Mouse (Mus musculus) thymus, postnatal 4 days (tissue): ENCODE measurements at regions not wholly inside any gene's neighbourhood (a gene's known extent, or its start where the extent isn't known, plus 50 kb on each side); places are given as distances from the start of the nearest gene placed in this dataset.
"Not testable (repeated sequence)": the region's sequence is repeated elsewhere in the genome, so short reads cannot be mapped to it uniquely, and the experiment has no call there.

Source experiments
- DNase-seq: peaks from one replicate; pipeline ENCODE4 v3.0.0; 2021

GRCm38 (mm10) chr13:20039590-20039989 is 50.8 kb upstream of the Elmo1 start:
- no peak for DNase-seq

DNA sequence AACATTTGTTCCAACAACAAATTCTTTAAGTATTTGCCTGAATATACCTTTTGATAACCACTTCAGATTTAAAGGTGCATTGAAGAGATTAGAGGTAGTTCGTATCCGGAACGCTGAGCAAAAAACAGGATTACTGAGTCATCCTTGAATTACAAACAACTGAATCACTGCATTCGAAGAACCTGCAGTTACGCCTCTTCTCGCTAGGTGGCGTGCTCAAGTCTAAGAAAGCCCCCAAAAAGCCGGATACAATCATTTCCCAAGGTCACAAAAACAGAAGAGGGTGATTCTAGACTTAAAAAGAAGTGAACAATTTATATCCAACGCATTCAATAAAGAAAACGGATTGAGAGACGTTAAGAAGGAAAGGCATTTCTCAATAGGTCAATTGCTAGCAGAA is 51.9 kb upstream of the Elmo1 start:
- DNase-seq = peak; percentile 66

GRCm38 (mm10) chr13:20037436-20037835 is 53.0 kb upstream of the Elmo1 start:
- no peak for DNase-seq

DNA sequence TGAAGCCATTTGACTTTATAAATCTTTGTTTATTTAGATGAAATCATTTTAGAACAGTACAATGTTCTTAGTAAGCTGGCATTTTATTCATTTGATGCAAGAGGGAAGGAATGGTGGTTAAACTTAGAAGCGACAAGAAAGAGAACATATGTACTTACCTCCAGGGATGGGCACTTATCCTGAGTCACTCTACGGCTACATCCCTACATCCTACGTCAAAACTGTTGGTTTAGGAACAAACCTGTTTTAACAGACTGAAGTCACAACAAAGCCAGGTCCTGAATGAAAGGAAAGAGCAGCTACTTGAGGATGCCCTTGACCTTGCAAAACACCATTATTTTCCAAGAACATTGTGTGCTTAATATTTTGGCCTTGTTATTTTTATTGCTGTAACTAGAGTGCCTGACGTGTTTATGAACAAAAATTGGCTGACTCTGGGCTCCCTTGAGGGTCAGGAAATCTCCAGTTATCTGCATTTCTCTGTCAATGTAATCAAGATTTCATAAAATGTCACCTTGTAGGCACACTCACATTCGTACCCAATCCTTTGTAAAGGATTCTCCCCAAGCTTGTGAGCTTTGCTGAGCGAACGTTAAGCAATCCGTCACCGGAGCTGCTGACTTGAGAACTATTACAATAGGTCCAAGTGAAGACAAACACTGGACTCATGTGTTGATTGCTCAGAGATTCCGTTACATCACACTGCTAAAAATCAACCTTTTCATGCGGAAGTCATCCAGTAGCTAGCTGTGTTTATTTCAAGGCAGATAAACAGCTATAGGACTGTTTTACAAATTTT is 56.3 kb upstream of the Elmo1 start:
- no peak for DNase-seq

GRCm38 (mm10) chr13:20031660-20032059 is 58.7 kb upstream of the Elmo1 start:
- DNase-seq = no peak

DNA sequence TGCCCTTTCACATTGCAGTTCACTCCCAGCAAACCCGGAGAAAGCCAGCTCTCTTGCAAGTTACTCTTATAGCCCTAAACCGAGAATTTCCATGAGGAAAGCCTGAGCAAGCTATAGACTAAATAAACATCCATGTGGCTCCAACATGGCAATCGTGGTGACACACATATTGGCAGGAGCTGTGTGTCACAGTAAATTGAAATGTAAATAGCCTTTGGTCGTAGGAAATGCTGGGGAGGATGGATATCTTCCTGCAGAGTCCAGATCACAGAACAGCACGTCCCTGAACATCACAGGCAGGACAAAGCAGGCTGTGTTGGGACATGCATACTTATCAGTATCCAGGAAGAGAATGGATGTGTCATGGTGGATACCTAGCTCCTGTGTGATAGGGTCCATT is 59.3 kb upstream of the Elmo1 start:
- no peak for DNase-seq

GRCm38 (mm10) chr13:20026612-20027011 is 63.8 kb upstream of the Elmo1 start:
- DNase-seq = no peak

- DNase-seq = not testable (repeated sequence)
These were observed 73.9 kb upstream of the Elmo1 start for GRCm38 (mm10) chr13:20016454-20016853.

GRCm38 (mm10) chr13:20012621-20013020 is 77.8 kb upstream of the Elmo1 start:
- DNase-seq = no peak

GRCm38 (mm10) chr13:20009164-20009563 is 81.2 kb upstream of the Elmo1 start:
- no peak for DNase-seq

- DNase-seq = no peak
These were observed 82.8 kb upstream of the Elmo1 start for GRCm38 (mm10) chr13:20007561-20007960.

GRCm38 (mm10) chr13:19997606-19998005 is 92.8 kb upstream of the Elmo1 start:
- DNase-seq = no peak

DNA sequence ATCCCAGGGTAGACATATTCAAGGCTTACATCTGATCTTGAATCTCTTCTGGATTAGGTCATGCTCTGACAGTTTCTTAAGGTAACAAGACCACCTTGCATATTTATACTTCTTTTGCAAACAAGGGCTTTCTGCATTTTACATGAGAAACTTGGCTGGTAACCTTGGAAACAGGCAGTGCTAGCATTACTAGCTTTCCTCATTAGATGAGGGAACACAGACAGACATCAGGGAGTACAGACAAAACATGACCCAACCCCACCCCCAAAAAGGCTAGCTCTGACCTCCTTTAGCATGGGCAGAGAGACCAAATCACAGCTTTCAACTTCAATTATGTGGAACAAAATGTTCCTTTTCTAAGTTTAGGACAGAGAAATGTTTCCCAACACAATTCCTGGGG is 114.8 kb upstream of the Elmo1 start:
- DNase-seq = no peak

GRCm38 (mm10) chr13:19966566-19966965 is 123.8 kb upstream of the Elmo1 start:
- DNase-seq = no peak

GRCm38 (mm10) chr13:19963031-19963430 is 127.4 kb upstream of the Elmo1 start:
- DNase-seq = no peak

GRCm38 (mm10) chr13:19928761-19929160 is 104.7 kb upstream of the Gpr141 start:
- no peak for DNase-seq

DNA sequence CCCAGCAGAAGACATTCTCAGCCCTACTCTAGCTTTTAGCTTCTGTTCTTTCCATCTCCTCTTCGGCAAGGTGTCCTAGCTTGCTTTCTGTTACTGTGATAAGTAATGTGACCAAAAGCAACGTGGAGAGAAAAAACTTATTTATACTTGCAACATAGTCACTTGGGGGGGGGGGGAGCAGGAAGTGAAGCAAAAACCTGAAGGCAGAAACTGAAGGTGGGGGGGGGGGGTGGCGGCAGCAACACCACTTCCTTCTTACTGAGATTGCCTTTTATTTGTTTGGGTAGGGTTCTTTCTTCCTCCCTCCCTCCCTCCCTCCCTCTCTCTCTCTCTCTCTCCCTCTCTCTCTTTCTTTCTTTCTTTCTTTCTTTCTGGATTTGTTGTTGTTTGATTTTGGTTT is 103.8 kb upstream of the Gpr141 start:
- no peak for DNase-seq

GRCm38 (mm10) chr13:19921084-19921827 is 97.2 kb upstream of the Gpr141 start:
- DNase-seq = no peak

DNA sequence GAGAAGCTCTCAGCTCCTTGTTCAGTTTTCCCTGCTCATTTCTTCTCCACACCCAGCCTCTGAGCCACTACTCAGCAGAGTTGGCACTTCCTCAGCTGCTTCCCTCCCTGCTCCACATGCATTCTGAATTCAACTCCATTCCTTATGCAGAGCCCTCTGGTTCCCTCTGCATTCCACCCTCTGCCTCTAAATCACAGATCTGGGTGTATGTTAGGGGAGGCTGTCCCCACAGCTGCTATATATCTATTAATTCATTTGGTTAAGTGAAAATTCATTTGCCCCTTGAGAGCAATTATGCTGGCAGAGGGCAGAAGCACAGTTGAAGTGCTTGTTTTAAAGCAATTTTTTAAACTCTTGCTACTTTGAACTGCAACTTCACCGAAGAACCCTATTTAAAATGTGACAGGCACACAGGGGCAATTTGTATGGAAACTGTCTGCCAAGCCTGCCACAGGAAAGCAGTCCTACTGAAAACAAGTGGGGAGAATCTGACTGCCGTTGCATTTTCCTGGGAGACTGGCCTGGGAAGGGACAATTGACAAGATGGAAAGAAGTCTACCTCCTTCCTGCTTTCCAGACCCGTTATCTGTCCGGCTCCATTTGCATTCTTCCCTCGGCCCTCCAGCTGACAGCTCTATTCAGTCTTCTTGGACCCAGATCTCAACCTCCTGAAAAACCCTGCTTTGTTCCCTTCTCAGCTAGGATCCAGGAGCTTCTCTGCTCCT is 88.0 kb upstream of the Gpr141 start:
- DNase-seq = no peak

DNA sequence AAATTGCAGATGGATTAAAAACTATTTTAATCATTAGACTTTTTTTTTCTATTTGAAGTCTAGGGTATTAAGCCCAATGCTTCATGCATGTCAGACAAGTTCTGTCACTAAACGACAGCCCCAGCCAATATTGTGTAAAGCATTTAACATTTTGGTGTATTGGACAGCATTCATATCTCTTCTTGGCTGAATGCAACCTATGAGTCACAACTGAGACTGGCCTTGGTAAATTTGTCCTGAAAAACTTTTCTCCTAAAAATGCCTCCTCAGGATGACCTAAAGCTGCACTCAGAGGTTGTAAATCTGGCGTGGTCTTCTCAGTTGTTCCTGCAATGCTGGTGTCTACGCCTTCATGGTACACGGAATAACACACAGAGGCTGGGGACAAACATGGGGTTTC is 78.7 kb upstream of the Gpr141 start:
- DNase-seq = no peak

DNA sequence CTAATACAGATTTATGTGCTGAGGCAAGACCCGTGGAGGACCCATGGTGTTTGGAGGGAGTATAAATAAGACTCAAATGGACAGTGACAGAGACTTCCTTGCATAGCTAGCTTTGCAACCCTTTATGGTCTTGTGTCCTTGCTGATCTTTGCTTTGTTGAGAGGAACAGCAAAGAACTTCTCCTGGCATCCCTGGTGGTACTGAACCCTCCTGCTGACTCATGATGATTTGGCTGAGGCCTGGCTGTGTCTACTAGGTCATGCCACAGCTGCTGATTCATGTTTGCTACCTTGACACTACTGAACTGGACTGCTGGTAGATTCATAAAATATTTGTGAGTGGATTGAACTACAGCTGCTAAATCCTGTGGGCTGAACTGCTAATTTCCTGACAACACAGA is 73.1 kb upstream of the Gpr141 start:
- DNase-seq = no peak

DNA sequence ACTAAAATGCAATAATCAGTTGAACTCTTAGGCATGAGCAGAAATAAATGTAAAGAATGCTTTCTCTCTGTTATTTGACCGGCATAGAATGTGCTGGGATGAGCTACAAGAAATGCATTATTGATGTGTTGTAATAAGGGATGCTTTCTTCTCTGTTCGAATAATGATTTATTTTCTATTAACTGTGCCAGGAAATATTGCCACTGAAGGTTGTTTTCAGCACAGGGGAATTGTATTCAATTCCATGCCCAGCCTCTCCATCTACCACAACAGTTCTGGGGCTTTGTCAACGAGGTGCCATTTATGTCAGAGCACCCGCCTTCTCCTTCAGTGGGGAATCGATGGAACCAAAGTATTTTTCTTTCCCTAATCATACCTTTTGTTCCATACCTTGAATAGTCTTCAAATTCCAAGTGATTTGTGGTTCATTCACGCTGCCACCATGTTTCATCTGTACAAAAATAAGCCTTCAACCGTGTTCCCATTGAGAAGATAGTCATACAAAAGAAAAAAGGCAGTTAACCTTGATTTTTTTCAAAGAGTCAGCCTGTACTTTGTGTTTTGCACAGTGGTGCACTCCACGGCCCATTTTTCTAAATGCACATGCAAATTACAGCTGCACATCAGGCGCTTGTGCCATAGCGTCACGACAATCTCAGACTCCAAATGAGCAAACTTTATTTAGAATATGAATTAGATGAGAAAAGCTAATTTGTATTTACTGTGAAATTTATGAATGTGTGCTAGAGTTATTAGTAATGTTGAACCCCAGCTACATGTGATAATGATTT is 65.1 kb upstream of the Gpr141 start:
- DNase-seq = no peak
